Mouse (Mus musculus) hindbrain, postnatal 0 days (tissue): ENCODE measurements around the gene Brsk2. TPM values are rescaled to one million over a fixed set of nuclear protein-coding genes. Genes with fewer than 3 reads are reported as not detected.

Experiments
- ATAC-seq: fragments of 200-750 bp; cut with Nextera tagmentation; 2 replicates; pipeline ENCODE4 v1.8.0; 2017; ENCODE audit warnings: mild to moderate bottlenecking, moderate TSS enrichment, moderate library complexity
- DNase-seq: peaks from one replicate; pipeline ENCODE4 v3.0.0-alpha.2; 2015; ENCODE audit warnings: low spot score
- H3K27ac ChIP-seq: fragments of 300-500 bp; sonication (generic); 2 replicates; pipeline ENCODE4 v1.5.1; 2014; ENCODE audit warnings: mild to moderate bottlenecking
- H3K27me3 ChIP-seq: fragments of 300-500 bp; sonication (generic); 2 replicates; pipeline ENCODE4 v1.6.1; 2014; ENCODE audit warnings: low read length, mixed read lengths; ENCODE audit not compliant: insufficient read depth
- H3K36me3 ChIP-seq: fragments of 300-500 bp; sonication (generic); 2 replicates; pipeline ENCODE4 v1.6.1; 2014; ENCODE audit warnings: low read length, mixed read lengths; ENCODE audit not compliant: insufficient read depth
- H3K4me1 ChIP-seq: fragments of 300-500 bp; sonication (generic); 2 replicates; pipeline ENCODE4 v1.6.1; 2014; ENCODE audit warnings: antibody characterized with exemption, low read length, mixed read lengths; ENCODE audit not compliant: insufficient read depth
- H3K4me2 ChIP-seq: fragments of 300-500 bp; sonication (generic); 2 replicates; pipeline ENCODE4 v1.6.1; 2014; ENCODE audit warnings: low read depth, mild to moderate bottlenecking, low read length, moderate library complexity, mixed read lengths
- H3K4me3 ChIP-seq: fragments of 300-500 bp; sonication (generic); 2 replicates; pipeline ENCODE4 v1.5.1; 2014; ENCODE audit warnings: low read length
- H3K9ac ChIP-seq: fragments of 300-500 bp; sonication (generic); replicated peaks from 2 replicates; pipeline ENCODE4 v1.6.1; 2014; ENCODE audit warnings: mild to moderate bottlenecking, low read length, moderate library complexity, mixed read lengths
- H3K9me3 ChIP-seq: fragments of 300-500 bp; sonication (generic); 2 replicates; pipeline ENCODE4 v1.6.1; 2016; ENCODE audit warnings: low read length, mixed read lengths
- CTCF ChIP-seq: IDR thresholded peaks from 2 replicates; pipeline ENCODE4 v1.5.1; 2016; ENCODE audit warnings: antibody characterized with exemption, control low read depth, low read depth
- WGBS: fragments of 180-500 bp; shearing (Covaris S2); extraction: QIAGEN DNeasy Blood & Tissue Kit; methylation state at CpG from one replicate; pipeline ENCODE4 v1.1.7; 2014; 5-methylcytosine and 5-hydroxymethylcytosine counted together
- polyA plus RNA-seq: library from polyadenylated mRNA; unstranded; fragments of >200 nt; fragmentation: Nextera tagmentation; extraction: Ambion mirVana; gene quantifications from 2 replicates; pipeline ENCODE4 v1.2.1, GENCODE M21; 2015
- total RNA-seq: library from RNA; depleted of rRNA; stranded (reverse); fragments of >200 nt; gene quantifications from 2 replicates; pipeline ENCODE4 v1.2.3, GENCODE M21; 2014

Gene Brsk2
- total and polyA plus RNA-seq, 2 experiments from 2014 or later: 17.9 to 143 TPM

GRCm38 (mm10) chr7:142025196-142025595 lies 75.6 kb downstream of the Brsk2 start:
- Histone ChIP-seq H3K4me2 (no peak overlapping the region), H3K4me3 (no peak overlapping the region), H3K27me3 (no peaks in the 10 kb centered on the region), H3K36me3 (no peaks in the 10 kb centered on the region), H3K4me1 (0 out of 2 replicates have a peak, but pooled peaks cover 6% of the 10 kb centered on the region), H3K9me3 (no peaks in the 10 kb centered on the region), H3K27ac (no peak overlapping the region), H3K9ac (no peak overlapping the region)
- peak; percentile 44 for DNase-seq
- ATAC-seq: no peak
- TF ChIP-seq CTCF: no peak
- WGBS: 35% methylated on average over 2 of the region's 2 CpGs

GRCm38 (mm10) chr7:142025926-142026325 lies 76.4 kb downstream of the Brsk2 start:
- no peaks in the 10 kb centered on the region for H3K36me3 ChIP-seq
- no peaks in the 10 kb centered on the region for H3K27me3 ChIP-seq
- H3K4me1 ChIP-seq: 0 out of 2 replicates have a peak, but pooled peaks cover 6% of the 10 kb centered on the region
- H3K4me3 ChIP-seq: no peak overlapping the region
- DNase-seq: no peak
- no peak for TF ChIP-seq CTCF
- ATAC-seq: no peak
- H3K9ac ChIP-seq: no peak overlapping the region
- no peak overlapping the region for H3K4me2 ChIP-seq
- H3K27ac ChIP-seq: no peak overlapping the region
- 80% methylated on average over 4 of the region's 4 CpGs for whole genome bisulfite sequencing
- H3K9me3 ChIP-seq: no peaks in the 10 kb centered on the region

GRCm38 (mm10) chr7:142030073-142030472 lies 80.5 kb downstream of the Brsk2 start:
- H3K27ac ChIP-seq: no peak overlapping the region
- no peak overlapping the region for H3K9ac ChIP-seq
- no peak overlapping the region for H3K4me3 ChIP-seq
- ATAC-seq (no peak), DNase-seq (no peak)
- TF ChIP-seq CTCF: no peak
- no peaks in the 10 kb centered on the region for H3K36me3 ChIP-seq
- no peaks in the 10 kb centered on the region for H3K9me3 ChIP-seq
- no peaks in the 10 kb centered on the region for H3K27me3 ChIP-seq
- 0 out of 2 replicates have a peak, but pooled peaks cover 6% of the 10 kb centered on the region for H3K4me1 ChIP-seq
- H3K4me2 ChIP-seq: no peak overlapping the region

GRCm38 (mm10) chr7:142034198-142034597 lies 84.6 kb downstream of the Brsk2 start:
- no peaks in the 10 kb centered on the region for H3K4me1 ChIP-seq
- H3K27ac ChIP-seq: no peak overlapping the region
- no peak for TF ChIP-seq CTCF
- H3K27me3 ChIP-seq: no peaks in the 10 kb centered on the region
- no peak overlapping the region for H3K4me3 ChIP-seq
- WGBS: 66% methylated on average over 2 of the region's 2 CpGs
- H3K9me3 ChIP-seq: no peaks in the 10 kb centered on the region
- H3K9ac ChIP-seq: no peak overlapping the region
- H3K36me3 ChIP-seq: no peaks in the 10 kb centered on the region
- DNase-seq: peak; percentile 16
- no peak overlapping the region for H3K4me2 ChIP-seq
- ATAC-seq: no peak; the same call in 1 of the 2 replicates

- no peaks in the 10 kb centered on the region for H3K36me3 ChIP-seq
- H3K27ac ChIP-seq: no peak overlapping the region
- H3K4me2 ChIP-seq: no peak overlapping the region
- ATAC-seq: no peak
- H3K4me1 ChIP-seq: no peaks in the 10 kb centered on the region
- no peaks in the 10 kb centered on the region for H3K27me3 ChIP-seq
- no peak overlapping the region for H3K4me3 ChIP-seq
- TF ChIP-seq CTCF: no peak
- H3K9me3 ChIP-seq: no peaks in the 10 kb centered on the region
- no peak overlapping the region for H3K9ac ChIP-seq
- no peak for DNase-seq
- WGBS: 60% methylated on average over 2 of the region's 2 CpGs
Observed at GRCm38 (mm10) chr7:142035048-142035811, 85.7 kb downstream of the Brsk2 start.

GRCm38 (mm10) chr7:142037553-142038170 lies 88.1 kb downstream of the Brsk2 start:
- no peak overlapping the region for H3K27ac ChIP-seq
- no peaks in the 10 kb centered on the region for H3K9me3 ChIP-seq
- H3K9ac ChIP-seq: no peak overlapping the region
- no peaks in the 10 kb centered on the region for H3K27me3 ChIP-seq
- TF ChIP-seq CTCF: peak; percentile 78
- no peaks in the 10 kb centered on the region for H3K36me3 ChIP-seq
- ATAC-seq (peak; percentile 68; the same call in 1 of the 2 replicates), DNase-seq (peak; percentile 58)
- H3K4me3 ChIP-seq: no peak overlapping the region
- WGBS: 73% methylated on average over 4 of the region's 4 CpGs
- no peak overlapping the region for H3K4me2 ChIP-seq
- no peaks in the 10 kb centered on the region for H3K4me1 ChIP-seq

GRCm38 (mm10) chr7:142040756-142041155 lies 91.2 kb downstream of the Brsk2 start:
- Histone ChIP-seq H3K4me3 (no peak overlapping the region), H3K4me1 (no peaks in the 10 kb centered on the region), H3K27ac (no peak overlapping the region), H3K9me3 (no peaks in the 10 kb centered on the region), H3K9ac (no peak overlapping the region), H3K27me3 (no peaks in the 10 kb centered on the region), H3K36me3 (no peaks in the 10 kb centered on the region), H3K4me2 (no peak overlapping the region)
- no peak for TF ChIP-seq CTCF
- ATAC-seq (no peak), DNase-seq (no peak)
- WGBS: 96% methylated on average over 3 of the region's 3 CpGs
